Mouse (Mus musculus) heart, adult 2 months (tissue): ENCODE data around the gene Rpl27.

Source experiments
- CTCF ChIP-seq: fragments of 200-600 bp; IDR thresholded peaks from 2 replicates; pipeline ENCODE4 v1.8.1; 2022; ENCODE audit warnings: antibody characterized with exemption, mild to moderate bottlenecking, moderate library complexity
- POLR2A ChIP-seq: fragments of 200-500 bp; IDR thresholded peaks from 2 replicates; pipeline ENCODE4 v1.6.1; 2011; ENCODE audit warnings: mild to moderate bottlenecking, low read depth, low read length, control low read depth; ENCODE audit not compliant: insufficient read depth

DNA sequence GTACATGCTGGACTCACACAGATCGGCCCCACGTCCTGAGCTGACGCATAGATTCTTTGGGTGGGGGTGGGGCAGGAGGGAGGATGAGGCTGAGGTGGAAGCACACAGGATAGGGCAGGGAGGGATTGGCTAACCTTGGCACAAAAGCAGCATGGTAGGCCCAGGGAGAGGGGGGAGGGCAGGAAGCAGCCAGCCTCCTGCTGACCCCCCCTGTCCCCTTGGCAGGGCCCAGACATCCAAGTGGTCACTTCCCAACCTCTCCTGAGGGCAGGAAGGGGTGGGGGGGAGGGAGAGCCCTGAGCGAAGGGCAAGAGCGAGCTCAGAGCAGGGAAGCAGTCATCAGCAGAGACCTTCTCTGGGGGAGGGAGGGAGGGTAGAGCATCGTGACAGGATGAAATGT is 17.6 kb downstream of the Rpl27 start:
- no peak for TF ChIP-seq CTCF
- TF ChIP-seq POLR2A: no peak
